Mouse (Mus musculus) spleen, adult 2 months (tissue): ENCODE measurements around the gene Cnot6.

Experiments used
- CTCF ChIP-seq: fragments of 200-500 bp; IDR thresholded peaks from 2 replicates; pipeline ENCODE4 v1.5.1; 2011; ENCODE audit warnings: mild to moderate bottlenecking, inconsistent platforms; ENCODE audit not compliant: insufficient read depth, insufficient read length, insufficient replicate concordance; ENCODE audit errors: extremely low read depth
- POLR2A ChIP-seq: fragments of 200-500 bp; IDR thresholded peaks from 2 replicates; pipeline ENCODE4 v1.6.1; 2011; ENCODE audit warnings: low read depth, low read length, inconsistent platforms

DNA sequence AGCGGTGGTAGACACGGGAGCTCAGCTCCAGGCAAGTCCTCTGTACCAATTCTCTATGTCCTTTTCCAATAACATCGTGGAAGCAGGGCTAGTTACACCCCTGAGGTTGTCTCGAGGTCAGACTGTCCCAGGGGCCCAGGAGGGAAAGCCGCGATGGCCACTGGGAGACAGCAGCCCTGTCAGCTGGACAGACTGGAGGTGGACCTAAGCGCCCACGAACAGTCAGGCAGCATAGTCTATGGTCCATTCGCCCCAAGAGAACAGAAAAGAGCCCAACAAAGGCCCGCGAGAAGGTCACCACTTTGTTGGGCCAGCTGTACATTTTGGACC is 59.5 kb downstream of the Cnot6 start:
- TF ChIP-seq POLR2A (no peak), CTCF (no peak)
